Mouse (Mus musculus) brain, embryonic 14.5 days (tissue): ENCODE results near the gene Srp68. TPM values are rescaled to one million over a fixed set of nuclear protein-coding genes. Genes with fewer than 3 reads are reported as not detected.

Source experiments
- DNase-seq: peaks from one replicate; pipeline ENCODE4 v3.0.0-alpha.2; 2011; ENCODE audit warnings: low read depth
- CTCF ChIP-seq: fragments of 200-500 bp; IDR thresholded peaks from 2 replicates; pipeline ENCODE4 v1.5.1; 2012; ENCODE audit warnings: inconsistent platforms, mild to moderate bottlenecking, moderate library complexity, borderline replicate concordance; ENCODE audit not compliant: insufficient read depth, insufficient read length; ENCODE audit errors: extremely low read depth
- POLR2A ChIP-seq: fragments of 200-500 bp; IDR thresholded peaks from 2 replicates; pipeline ENCODE4 v1.6.1; 2012; ENCODE audit warnings: mild to moderate bottlenecking, inconsistent platforms, borderline replicate concordance; ENCODE audit not compliant: poor library complexity, insufficient read depth, insufficient read length, severe bottlenecking; ENCODE audit errors: extremely low read depth
- polyA plus RNA-seq: library from polyadenylated mRNA; depleted of rRNA; stranded (reverse); fragments of >200 nt; gene quantifications from 2 replicates; pipeline ENCODE4 v1.2.3, GENCODE M21; 2012

Srp68 gene
- polyA plus RNA-seq, 1 experiment = 68.6 TPM

DNA sequence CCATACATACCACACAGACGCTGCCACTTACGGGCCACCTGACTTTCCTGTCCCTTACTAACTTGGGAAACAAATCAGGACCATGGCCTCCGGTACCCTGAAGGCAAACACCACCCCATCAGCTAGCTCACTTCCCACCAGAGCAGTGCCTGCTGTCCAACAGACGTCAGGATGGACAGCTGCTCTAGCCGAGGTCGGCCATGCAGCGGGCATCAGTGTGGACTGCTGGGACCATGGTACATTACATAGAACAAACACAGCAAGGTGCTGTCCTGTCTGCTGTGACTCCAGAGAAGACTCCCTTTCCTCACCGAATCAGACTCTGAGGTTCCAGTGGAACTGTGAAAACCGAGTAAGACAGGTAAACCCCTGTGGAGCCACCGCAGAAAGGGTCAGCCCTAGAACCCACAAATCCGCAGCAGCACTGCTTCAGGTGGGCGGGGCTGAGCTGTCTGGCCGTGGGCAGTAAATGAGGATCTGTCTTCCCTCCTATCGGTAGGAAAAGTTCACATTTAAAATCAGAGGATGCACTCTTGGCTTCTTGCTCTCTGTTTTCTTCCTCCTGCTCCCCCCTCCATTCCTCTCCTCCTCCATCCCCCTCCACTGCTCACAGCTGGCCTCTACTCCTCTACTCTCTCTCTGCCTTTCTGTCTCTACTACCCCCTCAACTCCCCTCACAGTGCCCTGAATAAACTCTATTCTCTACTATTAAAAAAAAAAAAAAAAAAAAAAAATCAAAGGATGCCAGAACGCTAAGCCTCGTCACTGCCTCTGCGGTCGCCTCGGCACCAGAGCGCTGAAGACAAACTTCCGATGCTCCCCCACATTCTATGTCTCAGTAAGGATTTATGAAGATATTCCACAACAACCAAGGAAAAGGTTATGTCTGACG is 18.7 kb downstream of the Srp68 start:
- no peak for DNase-seq
- no peak for TF ChIP-seq CTCF

DNA sequence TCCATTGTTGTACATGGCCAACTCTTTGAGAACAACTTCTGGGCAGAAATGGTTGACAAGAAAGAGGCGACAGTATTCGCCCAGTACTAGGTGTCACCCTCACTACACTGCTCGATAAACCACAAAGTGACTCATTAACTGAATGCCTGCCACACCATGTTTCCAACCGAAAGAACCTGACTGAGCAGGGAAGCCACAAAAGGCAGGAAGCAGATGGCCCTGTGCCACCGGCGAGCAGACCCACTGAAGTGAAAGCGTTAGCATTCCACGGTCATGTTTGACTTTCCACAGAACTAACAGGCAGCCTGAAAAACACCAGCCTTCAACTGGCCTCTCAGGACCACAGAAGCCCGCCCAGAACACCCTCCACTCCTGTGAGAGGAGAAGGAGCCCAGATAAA is 19.4 kb downstream of the Srp68 start:
- no peak for TF ChIP-seq CTCF
- no peak for TF ChIP-seq POLR2A
- no peak for DNase-seq

DNA sequence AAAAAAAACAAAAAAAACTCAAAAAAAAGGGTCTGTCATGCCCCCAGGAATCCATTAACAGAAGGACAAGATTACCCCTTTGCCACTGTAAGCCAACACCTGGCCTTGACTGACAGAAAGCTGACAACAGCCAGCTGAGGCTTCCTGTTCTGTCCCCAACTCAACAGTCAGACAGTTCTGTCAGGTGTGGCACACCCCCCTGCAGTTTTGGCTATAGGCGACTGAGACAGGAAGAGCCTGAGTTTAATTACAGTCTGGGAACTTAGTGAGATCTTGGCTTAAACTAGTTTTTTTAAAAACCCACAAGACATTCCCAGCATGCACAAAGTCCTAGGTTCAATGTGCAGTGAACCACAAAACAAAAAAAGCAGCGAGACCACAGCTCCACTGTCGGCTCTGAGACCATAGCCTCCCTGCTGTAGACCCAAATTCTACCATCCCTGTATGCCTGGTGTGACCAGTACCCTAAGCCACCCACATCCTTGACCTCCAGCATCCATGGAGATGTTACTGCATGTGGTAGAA is 20.9 kb downstream of the Srp68 start:
- DNase-seq = no peak
- TF ChIP-seq POLR2A = no peak
- TF ChIP-seq CTCF = no peak

DNA sequence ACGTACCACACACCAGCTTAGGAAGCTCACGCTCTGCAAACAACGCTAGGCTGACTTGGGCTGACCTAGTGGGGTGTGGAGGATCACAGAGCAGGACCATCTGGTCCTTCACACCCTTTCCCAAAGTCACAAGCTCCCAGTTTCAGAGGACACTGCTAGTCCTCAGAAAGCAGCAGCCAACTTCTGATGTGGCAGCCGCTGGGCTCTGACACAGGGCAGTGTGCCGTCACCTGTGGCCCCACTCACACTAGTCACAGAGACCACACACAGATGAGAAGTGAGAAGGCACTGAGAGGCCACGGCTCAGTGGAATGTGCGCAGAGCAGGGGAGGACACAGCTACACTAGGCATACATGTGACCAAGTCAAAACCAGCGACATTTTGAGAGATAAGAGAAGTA is 23.1 kb downstream of the Srp68 start:
- TF ChIP-seq CTCF (no peak), POLR2A (no peak)
- DNase-seq = no peak

DNA sequence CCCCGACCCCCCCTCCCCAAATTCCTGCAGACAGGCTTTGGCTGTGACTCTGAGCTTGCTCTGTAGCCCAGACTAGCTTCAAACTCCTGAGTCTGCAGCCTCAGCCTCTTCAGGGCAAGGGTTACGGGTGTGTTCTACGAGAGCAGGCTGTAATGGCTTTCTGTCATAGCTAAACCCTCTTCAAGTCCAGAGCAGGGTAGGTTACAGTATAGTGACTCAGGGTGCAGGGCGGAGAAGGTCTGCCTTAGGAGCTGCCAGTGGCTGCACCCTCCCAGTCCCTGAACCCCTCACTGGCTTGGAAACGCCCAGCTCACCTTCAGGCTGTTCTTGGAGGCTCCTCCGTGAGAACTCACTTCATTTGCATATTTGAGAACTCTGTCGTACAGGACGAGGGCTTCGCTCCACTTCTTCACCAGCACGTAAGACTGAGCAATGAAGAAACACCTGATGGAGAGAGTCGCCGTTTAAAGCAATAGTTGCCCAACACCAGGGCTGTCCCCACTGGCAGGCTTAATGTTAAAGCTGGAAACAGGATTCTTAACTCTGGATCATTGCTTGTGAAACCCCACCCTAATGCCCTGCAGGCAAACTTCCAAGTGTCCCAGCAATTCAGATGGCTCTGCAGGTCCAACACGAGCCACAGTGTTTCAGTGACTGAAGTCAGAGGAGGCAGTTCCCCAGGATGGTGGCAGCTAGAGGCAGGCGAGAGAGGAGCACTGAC is 26.4 kb downstream of the Srp68 start:
- no peak for DNase-seq
- TF ChIP-seq CTCF (no peak), POLR2A (no peak)

DNA sequence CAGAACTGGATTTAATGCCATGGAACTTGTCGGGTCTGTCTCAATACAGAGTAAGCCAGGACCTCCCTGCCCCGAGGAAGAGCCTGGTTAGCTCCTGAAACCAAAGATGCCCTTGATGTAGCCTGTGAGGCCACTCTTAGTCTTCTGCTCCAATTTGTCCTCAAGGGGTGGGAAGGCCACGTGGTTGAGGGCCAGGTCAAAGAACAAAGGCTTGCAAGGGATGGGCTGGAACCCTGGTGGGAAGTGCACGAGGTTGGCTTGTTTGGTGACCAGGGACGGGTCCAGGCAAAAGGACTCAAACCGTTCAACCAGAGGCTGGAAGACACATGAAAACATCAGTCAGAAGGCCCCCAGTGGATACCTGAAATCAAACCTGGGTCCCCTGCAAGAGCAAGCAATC is 28.4 kb downstream of the Srp68 start:
- DNase-seq = no peak
- no peak for TF ChIP-seq POLR2A
- no peak for TF ChIP-seq CTCF

DNA sequence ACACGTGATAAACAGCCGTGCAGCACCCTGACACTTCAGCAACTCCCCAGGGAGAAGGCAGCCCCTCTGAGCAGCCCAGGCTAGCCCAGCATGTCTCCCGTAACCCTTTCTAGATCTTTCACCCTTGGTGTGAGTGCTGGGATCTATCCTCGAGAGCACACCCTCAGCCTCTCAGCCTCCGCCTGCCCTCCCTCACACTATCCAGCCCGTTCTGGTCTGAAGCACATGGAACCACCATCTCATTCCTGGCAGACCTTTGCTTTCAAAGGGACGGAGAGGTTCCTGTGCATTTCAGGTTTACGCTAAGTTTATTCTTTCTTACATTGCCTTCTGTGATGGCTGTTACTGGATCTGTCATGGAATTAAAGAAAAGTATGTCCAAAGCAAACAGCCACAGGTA is 29.4 kb downstream of the Srp68 start:
- DNase-seq = no peak

DNA sequence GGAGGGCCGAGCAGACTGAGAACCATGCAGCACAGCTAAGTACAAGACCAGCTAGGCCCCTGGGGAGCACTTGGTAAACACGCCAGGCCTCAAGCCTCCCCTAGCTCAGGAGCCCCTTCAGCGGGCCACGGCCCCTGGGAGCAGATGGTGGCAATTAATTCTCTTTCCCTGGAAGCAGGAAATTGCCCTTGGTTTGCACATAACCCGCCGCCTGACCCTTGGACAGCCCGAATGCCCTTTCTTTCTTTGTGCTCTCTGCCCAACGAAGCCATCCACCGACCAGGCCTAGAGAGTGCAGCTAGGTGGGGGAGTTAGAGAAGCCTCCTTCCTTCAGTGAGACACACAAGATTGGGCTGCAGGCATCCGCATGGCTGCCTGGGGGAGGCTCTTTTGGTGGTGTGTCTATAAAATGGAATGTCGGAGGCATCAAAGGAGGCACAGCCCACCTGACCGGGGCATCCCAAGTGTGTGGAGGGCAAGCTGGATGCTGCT is 32.2 kb downstream of the Srp68 start:
- no peak for DNase-seq
- TF ChIP-seq POLR2A (no peak), CTCF (no peak)

More for the DNA sequence above, 29.4 kb downstream of the Srp68 start:
- TF ChIP-seq CTCF (no peak), POLR2A (no peak)

DNA sequence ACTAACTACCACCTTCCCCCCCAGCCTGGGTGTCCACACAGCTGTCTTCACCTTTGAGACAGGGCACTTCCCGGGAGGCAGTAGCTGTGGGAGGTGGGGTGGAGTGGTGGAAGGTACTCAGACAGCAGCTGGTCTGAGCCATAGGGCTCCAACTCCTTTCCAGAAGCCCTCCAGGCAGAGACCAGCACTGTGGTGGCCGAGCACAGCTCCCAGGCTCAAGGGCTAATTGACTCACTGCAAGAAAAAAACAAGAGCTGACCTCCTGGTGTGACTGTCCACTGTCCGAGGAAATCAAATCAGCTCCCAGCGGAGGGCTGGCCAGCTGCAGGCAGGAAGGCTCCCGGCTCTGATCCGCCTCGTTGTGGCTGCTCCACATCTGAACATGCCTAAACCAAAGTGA is 34.2 kb downstream of the Srp68 start:
- DNase-seq = no peak
- TF ChIP-seq POLR2A = no peak

DNA sequence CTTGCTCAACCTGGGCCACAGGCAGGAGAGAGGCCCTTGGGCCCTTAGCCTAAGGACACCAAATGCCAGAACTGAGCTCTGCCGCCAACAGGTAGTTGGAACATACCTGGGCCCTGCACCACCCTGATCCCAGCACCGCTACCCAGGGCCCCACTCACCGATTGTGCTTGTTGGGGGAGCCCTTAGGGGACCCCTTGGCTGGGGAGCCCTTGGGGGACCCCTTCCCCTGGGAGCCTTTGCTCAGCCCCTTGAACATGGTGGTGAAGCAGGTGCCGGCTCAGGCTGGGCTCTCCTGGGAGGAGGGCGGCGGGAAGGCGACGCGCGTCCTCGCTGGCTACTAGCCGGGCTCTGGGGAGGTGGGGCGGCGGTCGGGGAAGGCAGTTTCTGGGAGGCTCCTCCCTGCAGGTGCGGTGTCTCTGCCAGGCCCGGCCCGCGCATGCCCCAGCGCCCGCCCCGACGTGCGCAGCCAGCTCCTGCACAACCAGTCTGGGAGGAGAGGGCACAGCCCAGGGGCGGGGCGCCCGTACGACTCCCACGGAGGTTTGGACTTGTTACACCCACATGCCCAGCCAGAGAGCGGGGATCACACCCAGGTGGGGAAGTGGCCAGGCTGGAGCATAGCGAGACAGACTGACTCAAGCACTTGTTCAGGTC is 36.1 kb downstream of the Srp68 start, which contains the start of gene Evpl:
Gene Evpl (minus strand): TSS at position 336 of the 654 bp plus-strand sequence.
- TF ChIP-seq POLR2A (no peak), CTCF (no peak)
- no peak for DNase-seq

DNA sequence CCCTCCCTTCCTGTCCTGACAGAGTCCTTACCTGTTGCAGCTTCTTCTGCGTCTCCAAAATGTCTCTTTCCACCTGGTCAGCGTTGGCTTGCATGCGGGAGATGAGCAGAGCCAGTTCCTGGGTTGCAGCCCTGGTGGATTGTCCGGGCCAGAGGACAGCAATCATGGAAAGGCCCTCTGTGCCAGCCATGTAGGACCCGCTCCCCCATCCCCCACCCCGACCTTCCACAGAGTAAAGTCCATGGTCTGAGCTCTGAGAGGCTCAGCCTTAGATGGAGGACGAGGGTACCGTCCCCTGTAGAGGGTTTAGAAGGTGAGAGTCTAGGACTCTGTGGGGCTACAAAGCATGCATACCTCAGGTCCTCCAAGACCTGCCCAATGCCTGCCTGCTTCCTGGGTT is 39.1 kb downstream of the Srp68 start:
- no peak for TF ChIP-seq POLR2A
- TF ChIP-seq CTCF = no peak
- no peak for DNase-seq

DNA sequence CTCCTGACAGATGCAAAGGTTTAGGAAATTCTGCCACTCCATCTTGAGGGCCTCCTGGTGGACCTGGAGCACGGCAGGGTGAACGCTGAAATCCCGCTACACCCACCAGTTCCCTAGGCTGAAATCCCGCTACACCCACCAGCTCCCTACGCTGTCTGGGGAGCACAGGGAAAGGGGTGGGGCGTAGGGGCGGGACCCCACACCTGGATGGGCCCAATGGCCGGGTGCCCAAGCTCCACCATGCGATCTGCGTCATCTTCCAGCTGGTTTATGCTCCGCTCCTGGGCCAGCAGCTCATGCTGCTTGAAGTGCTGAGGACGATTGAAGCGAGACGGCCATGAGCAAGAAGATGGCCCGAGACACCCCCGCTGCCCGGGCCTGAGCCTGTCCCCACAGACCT is 41.6 kb downstream of the Srp68 start:
- DNase-seq = no peak
- TF ChIP-seq CTCF (no peak), POLR2A (no peak)
